Mouse (Mus musculus) layer of hippocampus, postnatal 36 days (tissue): Measurements from ENCODE around the gene Acap3. TPM values are rescaled to one million over a fixed set of nuclear protein-coding genes. Genes with fewer than 3 reads are reported as not detected.

Source experiments
- DNase-seq, 2 experiments: peaks; one replicate each; pipeline ENCODE4 v3.0.0; 2022
- total RNA-seq, 2 experiments: library from RNA; stranded (reverse); gene quantifications; 2 replicates each; pipeline ENCODE4 v1.2.3; 2021

The Acap3 gene
- total RNA-seq, result 100 to 1,000 TPM; 109 to 128 TPM

DNA sequence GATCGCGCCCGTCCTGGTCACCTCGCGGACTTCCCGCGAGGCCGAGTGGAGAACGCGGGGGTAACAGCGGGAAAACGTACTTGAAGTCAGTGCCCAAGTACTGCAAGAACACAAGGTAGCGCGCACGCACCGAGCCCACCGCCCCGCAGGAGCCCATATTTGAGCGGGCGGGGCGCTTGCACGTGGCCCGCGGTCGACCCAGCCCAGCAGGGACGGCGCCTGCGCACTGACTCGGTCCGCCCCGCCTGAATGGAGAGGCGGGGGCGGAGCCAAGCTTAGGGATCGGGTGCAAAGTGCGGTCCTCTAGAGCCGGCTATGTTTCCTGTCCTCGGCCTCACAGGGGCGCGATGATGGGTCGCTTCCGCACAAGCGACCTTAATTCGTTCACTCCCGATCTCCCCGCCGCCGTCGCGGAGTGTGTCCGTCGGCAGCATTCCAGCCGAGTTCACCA is at the start of gene Acap3, which contains the start of gene Pusl1:
Gene Acap3 (plus strand): TSS at position 272 of the 451 bp plus-strand sequence.
Gene Pusl1 (minus strand): TSS at position 231 of the 451 bp plus-strand sequence.
- peak; percentile 93 to 94 for DNase-seq

DNA sequence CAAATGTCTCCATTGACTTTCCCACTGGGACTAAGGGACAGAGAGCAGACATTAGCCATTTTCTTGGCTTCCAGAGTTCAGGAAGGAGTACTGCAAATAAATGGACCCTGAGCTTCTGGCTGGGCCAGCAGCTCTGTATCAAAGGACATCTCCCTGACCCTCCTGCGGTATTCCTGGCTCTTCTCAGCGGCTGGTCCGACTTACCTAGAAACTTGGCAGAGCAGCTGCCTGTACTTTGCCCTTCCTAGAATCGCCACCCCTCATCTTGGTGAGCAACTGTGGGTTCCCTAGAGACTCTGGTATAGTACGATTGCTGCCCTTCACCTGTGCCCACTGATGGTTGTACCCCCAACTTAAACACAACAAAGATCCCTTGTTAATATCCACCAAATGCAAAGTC is 48.4 kb upstream of the Acap3 start:
- no peak for DNase-seq

DNA sequence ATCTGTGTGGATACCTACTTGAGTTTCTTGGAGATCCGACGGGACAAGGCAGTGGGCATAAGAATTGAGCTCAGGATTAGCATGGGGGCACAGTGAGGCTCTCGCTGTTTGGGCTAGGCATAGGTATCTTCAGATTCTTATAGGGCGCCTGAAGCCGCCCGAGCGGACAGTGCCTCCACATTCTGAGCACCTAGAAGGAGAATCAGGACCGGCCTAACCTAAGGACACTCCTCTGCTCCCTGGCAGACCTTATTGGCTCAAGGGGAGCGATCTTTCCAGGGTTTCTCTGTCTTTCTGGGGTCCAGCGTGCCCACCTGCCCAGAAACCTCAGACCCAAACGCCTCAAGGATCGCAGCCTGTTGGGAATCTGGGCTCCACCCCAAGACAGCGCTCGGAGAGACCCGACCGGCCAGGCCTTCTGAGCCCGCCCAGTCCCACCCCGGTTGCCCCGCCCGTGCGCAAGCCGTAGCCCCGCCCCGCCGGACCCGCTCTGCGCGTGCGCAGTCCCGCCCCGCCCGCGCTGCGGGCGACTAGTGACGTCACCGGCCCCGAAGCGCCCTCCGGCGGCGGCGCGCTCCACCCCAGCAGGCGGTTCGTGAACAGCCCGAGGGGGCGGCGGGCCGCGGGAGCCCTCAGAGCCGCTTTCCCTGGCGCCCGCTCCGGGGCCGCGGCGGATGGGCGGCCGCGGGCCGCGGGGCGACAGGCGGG is 44.6 kb upstream of the Acap3 start, which contains the start of gene Dvl1:
Gene Dvl1 (plus strand): TSS at position 532 of the 708 bp plus-strand sequence.
- DNase-seq, result peak; percentile 96 to 97

DNA sequence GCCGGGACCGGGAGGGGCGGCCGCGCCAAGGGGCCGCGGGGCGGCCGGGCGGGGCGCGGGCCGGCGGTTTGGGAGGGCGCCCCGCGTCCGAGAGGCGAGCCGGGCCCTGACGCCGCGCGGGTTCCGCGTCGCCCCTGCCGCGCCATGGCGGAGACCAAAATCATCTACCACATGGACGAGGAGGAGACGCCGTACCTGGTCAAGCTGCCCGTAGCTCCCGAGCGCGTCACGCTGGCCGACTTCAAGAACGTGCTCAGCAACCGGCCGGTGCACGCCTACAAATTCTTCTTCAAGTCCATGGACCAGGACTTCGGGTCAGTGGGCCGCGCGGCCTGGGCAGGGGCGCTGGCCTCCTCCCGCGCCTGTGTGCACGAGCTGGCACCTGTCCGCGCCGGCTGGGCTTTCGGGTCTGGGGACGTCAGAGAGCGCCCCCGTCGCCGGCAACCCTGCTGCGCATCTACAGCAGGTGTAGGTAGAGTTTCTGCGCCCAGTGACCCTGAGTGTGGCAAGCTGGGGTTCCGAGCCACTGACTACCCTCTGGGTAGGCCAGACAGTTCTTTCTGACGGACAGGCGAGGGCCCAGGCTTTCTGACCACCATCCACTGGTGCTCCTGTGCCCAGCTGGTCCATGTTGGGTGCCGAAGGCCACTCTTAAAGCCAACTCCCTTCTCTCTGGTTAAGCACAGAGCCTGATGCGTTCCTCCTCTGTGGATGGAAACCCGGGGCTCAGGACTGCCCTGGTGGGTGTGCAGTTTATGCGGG is 43.9 kb upstream of the Acap3 start:
- DNase-seq, result peak in 1 of 2 experiments; percentile 35

GRCm38 (mm10) chr4:155848434-155849095 is 43.1 kb upstream of the Acap3 start:
- no peak for DNase-seq

- DNase-seq, result no peak
These were observed 42.2 kb upstream of the Acap3 start for GRCm38 (mm10) chr4:155849391-155849790.

- DNase-seq, result no peak
These were observed 41.7 kb upstream of the Acap3 start for GRCm38 (mm10) chr4:155849792-155850451.

DNA sequence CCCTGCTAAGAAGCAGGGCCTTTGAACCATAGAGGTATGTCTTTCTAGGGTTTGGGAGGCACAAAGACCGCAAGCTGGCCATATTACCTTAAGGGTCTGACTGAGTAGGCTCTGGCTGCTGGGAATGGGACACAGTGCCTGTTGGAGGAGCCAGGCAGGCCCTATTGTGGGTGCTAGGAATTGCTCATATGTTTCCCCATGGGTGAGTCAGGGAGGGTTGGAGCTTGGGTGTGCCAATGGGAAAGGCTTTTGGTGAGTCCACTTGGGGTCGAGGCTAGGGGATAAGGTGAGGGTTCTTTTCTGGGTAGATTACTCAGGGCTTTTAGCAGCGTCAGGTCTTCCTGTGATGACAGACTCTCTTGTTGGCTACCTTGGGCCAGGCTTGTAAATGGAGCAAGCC is 40.3 kb upstream of the Acap3 start:
- no peak for DNase-seq

- DNase-seq, result no peak
These were observed 39.6 kb upstream of the Acap3 start for GRCm38 (mm10) chr4:155851951-155852411.

GRCm38 (mm10) chr4:155853421-155853820 is 38.2 kb upstream of the Acap3 start:
- DNase-seq, result no peak

DNA sequence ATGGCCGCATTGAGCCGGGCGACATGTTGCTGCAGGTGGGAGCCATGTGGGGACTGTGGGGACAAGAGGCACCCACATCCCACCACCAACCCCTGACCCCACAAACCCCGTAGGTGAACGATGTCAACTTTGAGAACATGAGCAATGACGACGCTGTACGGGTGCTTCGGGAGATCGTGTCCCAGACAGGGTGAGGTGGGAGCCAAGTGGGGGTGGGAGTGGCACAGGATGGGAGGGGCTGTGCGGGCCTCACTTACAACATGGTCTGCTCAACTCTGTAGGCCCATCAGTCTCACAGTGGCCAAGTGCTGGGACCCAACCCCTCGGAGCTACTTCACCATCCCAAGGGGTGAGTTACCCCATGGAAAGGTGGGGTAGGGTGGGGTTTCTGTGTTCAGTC is 36.6 kb upstream of the Acap3 start:
- DNase-seq, result no peak

DNA sequence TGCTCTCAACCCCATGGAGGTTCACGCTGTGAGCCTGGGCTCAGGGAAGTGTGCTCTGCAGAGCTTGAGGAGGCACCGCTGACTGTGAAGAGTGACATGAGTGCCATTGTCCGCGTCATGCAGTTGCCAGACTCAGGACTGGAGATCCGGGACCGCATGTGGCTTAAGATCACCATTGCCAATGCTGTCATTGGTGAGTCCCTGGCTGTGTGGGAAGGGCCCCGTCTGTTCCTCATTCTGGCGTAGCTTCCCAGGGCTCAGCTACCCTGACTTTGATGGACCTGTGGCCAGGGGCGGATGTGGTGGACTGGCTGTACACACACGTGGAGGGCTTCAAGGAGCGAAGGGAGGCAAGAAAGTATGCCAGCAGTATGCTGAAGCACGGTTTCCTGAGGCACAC is 35.6 kb upstream of the Acap3 start:
- no peak for DNase-seq

- DNase-seq, result no peak
These were observed 34.7 kb upstream of the Acap3 start for GRCm38 (mm10) chr4:155856881-155857280.

- DNase-seq, result no peak
These were observed 32.3 kb upstream of the Acap3 start for GRCm38 (mm10) chr4:155859318-155859717.

GRCm38 (mm10) chr4:155861787-155862186 is 29.8 kb upstream of the Acap3 start:
- DNase-seq, result no peak

- no peak for DNase-seq
These were observed 28.6 kb upstream of the Acap3 start, which contains the start of gene Tas1r3 for GRCm38 (mm10) chr4:155863001-155863400. Gene Tas1r3 (minus strand): TSS chr4:155863362.

DNA sequence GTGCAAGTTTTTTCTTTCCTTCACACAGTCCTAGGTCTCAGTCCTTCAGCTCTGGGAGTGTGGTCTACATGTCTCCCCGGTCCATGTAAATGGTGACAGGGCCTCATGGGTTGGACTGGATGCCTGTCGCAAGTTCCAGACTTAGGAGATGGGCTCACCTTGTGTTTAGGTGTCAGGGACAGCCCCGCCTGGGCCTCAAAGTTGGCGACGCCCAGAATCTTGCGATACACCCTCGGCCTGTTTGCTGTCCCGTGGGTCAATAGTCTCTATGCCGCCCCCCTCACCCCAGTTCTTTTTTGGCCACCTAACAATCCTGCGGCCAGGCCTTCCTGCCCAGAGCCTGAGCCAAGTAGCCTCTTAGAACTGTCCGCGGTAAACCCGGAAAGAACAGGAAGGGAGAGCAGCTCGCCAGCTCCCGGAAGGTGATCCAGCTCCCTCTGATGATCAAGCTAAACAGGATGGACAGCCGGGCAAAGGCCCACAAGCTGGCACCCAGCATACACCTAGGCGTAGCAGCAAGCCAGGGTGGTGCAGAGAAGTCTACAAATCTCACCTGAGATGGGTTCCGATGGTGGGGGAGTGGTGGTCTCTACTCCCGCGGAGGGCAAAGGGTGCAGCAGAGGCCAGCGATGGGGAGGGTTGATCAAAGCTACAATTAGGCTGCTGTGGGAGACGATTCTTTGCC is 22.9 kb upstream of the Acap3 start:
- no peak for DNase-seq

- DNase-seq, result peak; percentile 96 to 97
These were observed 22.1 kb upstream of the Acap3 start, which contains the start of the genes Cptp and Ints11 for GRCm38 (mm10) chr4:155869317-155870033. Gene Cptp (minus strand): TSS chr4:155869440. Gene Ints11 (plus strand): TSS chr4:155869546.

DNA sequence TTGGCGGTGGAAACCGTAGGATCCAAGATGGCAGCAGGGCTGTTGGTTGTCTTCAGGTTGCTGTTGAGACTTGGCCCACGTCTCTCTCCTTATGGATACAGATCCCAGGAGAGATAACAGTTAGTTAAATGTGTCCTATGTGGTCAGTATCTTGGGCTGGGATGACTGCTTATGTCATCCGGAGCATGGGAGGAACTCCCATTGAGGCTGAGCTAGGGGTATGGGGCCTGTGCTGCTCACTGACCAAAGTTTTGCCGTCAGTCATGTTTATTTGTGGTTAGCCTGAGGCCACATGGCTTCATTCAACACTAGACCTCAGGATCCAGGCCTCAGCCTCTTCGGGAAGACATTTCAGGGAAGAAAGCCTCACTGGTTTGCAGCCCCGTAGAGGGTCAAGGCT is 20.2 kb upstream of the Acap3 start:
- no peak for DNase-seq

- DNase-seq, result no peak
These were observed 8.0 kb upstream of the Acap3 start for GRCm38 (mm10) chr4:155883587-155883986.

GRCm38 (mm10) chr4:155886330-155886729 is 5.3 kb upstream of the Acap3 start:
- DNase-seq, result no peak
